Mouse (Mus musculus): ENCODE measurements around the gene Vps8. TPM values are rescaled to one million over a fixed set of nuclear protein-coding genes. Genes with fewer than 3 reads are reported as not detected.

The Vps8 gene
- polyA plus RNA-seq, 1 experiment: 19.4 TPM

DNA sequence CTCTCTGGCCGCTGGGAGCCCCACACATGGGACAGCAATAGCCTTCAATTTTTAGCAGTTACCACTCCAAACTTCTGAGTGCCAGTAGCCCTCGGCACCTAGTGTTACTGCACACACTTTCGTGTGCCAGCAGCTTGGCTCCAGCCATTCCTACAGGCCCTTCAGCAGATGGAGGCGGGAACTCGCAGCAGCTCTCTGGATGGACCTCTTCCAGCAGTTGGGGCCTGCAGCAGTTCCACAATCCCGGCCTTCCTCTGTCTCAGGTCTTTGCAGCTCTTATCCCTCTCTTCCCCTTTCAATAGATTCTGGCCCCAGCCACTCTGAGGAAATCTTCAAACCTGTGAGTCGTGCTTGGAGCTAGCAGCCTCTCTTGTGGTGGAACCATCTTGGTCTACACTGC lies 253.9 kb downstream of the Vps8 start:
- Histone ChIP-seq H3ac (ENCODE audit: control insufficient read depth, insufficient read length) (no peak overlapping the region), H3K27me3 (ENCODE audit: control insufficient read depth, insufficient read depth, insufficient read length) (no peaks in the 10 kb centered on the region), H3K4me3 (no peak overlapping the region), H3K79me2 (ENCODE audit: control insufficient read depth, insufficient read depth) (no peaks in the 10 kb centered on the region), H3K4me2 (ENCODE audit: low read depth) (no peak overlapping the region), H3K36me3 (ENCODE audit: control insufficient read depth, insufficient read depth) (no peaks in the 10 kb centered on the region)
- TF ChIP-seq CEBPB (IDR thresholded peaks at IDR 0.05; ENCODE audit: insufficient read depth, poor library complexity, severe bottlenecking) (no peak), MYOD1 (IDR thresholded peaks at IDR 0.05; ENCODE audit: control insufficient read depth in 1 of 3, insufficient read length in 2 of 3, low read depth in 2 of 3) (no peak), USF1 (IDR thresholded peaks at IDR 0.05; ENCODE audit: low read depth) (no peak), POLR2AphosphoS2 (IDR thresholded peaks at IDR 0.05; ENCODE audit: insufficient read length, low read depth) (no peak), SRF (IDR thresholded peaks at IDR 0.05; ENCODE audit: control insufficient read depth, insufficient read length, low read depth) (no peak), MYOG (IDR thresholded peaks at IDR 0.05; ENCODE audit: control insufficient read depth in 1 of 3, insufficient read depth in 1 of 3, insufficient read length in 2 of 3, low read depth in 2 of 3) (no peak), MAX (IDR thresholded peaks at IDR 0.05; ENCODE audit: low read depth) (no peak), TCF12 (IDR thresholded peaks at IDR 0.05; ENCODE audit: insufficient read depth, poor library complexity, severe bottlenecking) (no peak), TCF3 (IDR thresholded peaks at IDR 0.05; ENCODE audit: insufficient read length, low read depth) (no peak), POLR2A (IDR thresholded peaks at IDR 0.05; ENCODE audit: insufficient read length, low read depth) (no peak), REST (IDR thresholded peaks at IDR 0.05; ENCODE audit: insufficient read depth, insufficient read length) (no peak), E2F4 (IDR thresholded peaks at IDR 0.05; ENCODE audit: insufficient read depth) (no peak)

DNA sequence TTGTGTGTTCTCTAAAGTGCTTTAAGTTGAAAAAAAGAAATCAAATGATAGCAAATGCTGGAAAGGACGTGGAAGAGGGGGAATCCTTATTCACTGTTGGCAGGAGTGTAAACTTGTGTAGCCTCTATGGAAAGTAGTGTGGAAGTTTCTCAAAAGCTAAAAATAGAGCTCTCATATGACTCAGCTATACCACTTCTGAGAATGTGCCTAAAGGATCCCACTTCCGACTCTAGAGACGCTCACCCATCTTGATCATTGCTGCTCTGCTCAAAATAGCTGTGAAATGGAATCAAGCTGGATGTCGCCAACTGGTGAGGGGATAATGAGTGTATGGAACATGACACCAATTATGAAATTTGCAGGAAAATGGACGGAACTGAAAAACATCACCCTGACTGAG lies 264.5 kb downstream of the Vps8 start:
- TF ChIP-seq POLR2A (IDR thresholded peaks at IDR 0.05; ENCODE audit: insufficient read length, low read depth): no peak
- TF ChIP-seq CEBPB (IDR thresholded peaks at IDR 0.05; ENCODE audit: insufficient read depth, poor library complexity, severe bottlenecking): no peak
- TF ChIP-seq TCF12 (IDR thresholded peaks at IDR 0.05; ENCODE audit: insufficient read depth, poor library complexity, severe bottlenecking): no peak
- TF ChIP-seq MYOG (IDR thresholded peaks at IDR 0.05; ENCODE audit: control insufficient read depth in 1 of 3, insufficient read depth in 1 of 3, insufficient read length in 2 of 3, low read depth in 2 of 3): no peak
- no peak for TF ChIP-seq SRF (IDR thresholded peaks at IDR 0.05; ENCODE audit: control insufficient read depth, insufficient read length, low read depth)
- no peak for TF ChIP-seq E2F4 (IDR thresholded peaks at IDR 0.05; ENCODE audit: insufficient read depth)
- no peak for TF ChIP-seq REST (IDR thresholded peaks at IDR 0.05; ENCODE audit: insufficient read depth, insufficient read length)
- Histone ChIP-seq H3K4me2 (ENCODE audit: low read depth) (peak overlapping the region; percentile 2), H3K79me2 (ENCODE audit: control insufficient read depth, insufficient read depth) (no peaks in the 10 kb centered on the region), H3ac (ENCODE audit: control insufficient read depth, insufficient read length) (no peak overlapping the region), H3K4me3 (no peak overlapping the region), H3K27me3 (ENCODE audit: control insufficient read depth, insufficient read depth, insufficient read length) (no peaks in the 10 kb centered on the region), H3K36me3 (ENCODE audit: control insufficient read depth, insufficient read depth) (no peaks in the 10 kb centered on the region)

DNA sequence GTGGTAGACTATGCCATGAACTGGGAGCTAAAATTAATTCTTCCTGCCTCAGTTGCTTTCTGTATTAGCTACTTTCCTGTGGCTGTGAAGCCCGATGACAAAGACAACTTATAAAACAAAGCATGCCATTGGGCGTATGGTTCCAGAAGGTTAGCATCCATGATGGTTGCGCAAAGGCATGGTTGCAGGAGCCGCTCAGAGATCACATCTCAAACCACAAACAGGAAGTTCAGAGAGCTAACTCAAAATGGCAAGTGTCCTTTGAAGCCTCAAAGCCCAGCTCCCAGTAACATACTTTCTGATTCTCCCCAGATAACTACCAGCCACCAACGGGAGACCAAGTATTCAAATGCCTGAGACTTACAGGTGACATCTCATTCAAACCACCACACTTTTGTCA lies 266.2 kb downstream of the Vps8 start:
- Histone ChIP-seq H3K36me3 (ENCODE audit: control insufficient read depth, insufficient read depth) (no peaks in the 10 kb centered on the region), H3K79me2 (ENCODE audit: control insufficient read depth, insufficient read depth) (no peaks in the 10 kb centered on the region), H3K4me3 (no peak overlapping the region), H3K27me3 (ENCODE audit: control insufficient read depth, insufficient read depth, insufficient read length) (no peaks in the 10 kb centered on the region), H3K4me2 (ENCODE audit: low read depth) (no peak overlapping the region), H3ac (ENCODE audit: control insufficient read depth, insufficient read length) (no peak overlapping the region)
- TF ChIP-seq CEBPB (IDR thresholded peaks at IDR 0.05; ENCODE audit: insufficient read depth, poor library complexity, severe bottlenecking) (no peak), POLR2A (IDR thresholded peaks at IDR 0.05; ENCODE audit: insufficient read length, low read depth) (no peak), MAX (IDR thresholded peaks at IDR 0.05; ENCODE audit: low read depth) (no peak), MYOD1 (IDR thresholded peaks at IDR 0.05; ENCODE audit: control insufficient read depth in 1 of 3, insufficient read length in 2 of 3, low read depth in 2 of 3) (no peak), SRF (IDR thresholded peaks at IDR 0.05; ENCODE audit: control insufficient read depth, insufficient read length, low read depth) (no peak), USF1 (IDR thresholded peaks at IDR 0.05; ENCODE audit: low read depth) (no peak), REST (IDR thresholded peaks at IDR 0.05; ENCODE audit: insufficient read depth, insufficient read length) (no peak), E2F4 (IDR thresholded peaks at IDR 0.05; ENCODE audit: insufficient read depth) (no peak), POLR2AphosphoS2 (IDR thresholded peaks at IDR 0.05; ENCODE audit: insufficient read length, low read depth) (no peak), TCF12 (IDR thresholded peaks at IDR 0.05; ENCODE audit: insufficient read depth, poor library complexity, severe bottlenecking) (no peak), MYOG (IDR thresholded peaks at IDR 0.05; ENCODE audit: control insufficient read depth in 1 of 3, insufficient read depth in 1 of 3, insufficient read length in 2 of 3, low read depth in 2 of 3) (no peak), TCF3 (IDR thresholded peaks at IDR 0.05; ENCODE audit: insufficient read length, low read depth) (no peak)

DNA sequence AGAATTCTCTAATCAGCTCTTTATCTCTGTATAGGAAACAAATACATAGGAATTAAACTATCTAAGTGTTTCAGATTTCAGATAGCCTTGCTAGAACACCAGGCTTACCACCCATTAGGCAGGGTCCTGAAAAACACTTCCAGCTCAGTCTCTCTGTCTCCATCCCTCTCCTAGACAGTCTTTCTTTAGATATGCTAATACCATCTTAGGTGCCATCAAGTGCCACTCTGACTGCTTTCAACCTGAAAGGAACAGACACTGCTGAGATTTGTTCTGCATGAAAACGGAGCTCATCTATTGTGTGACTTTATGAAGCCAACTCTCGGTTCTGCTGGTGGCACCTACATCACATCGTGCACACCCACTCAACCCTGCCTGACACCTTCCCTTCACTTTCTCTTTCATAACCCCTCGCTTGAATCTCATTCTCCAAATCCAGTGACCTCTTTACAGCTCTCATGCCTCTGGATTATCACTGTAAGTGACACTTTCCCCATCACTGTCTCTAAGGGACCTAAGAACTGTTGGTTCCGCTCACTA lies 267.4 kb downstream of the Vps8 start:
- TF ChIP-seq CEBPB (IDR thresholded peaks at IDR 0.05; ENCODE audit: insufficient read depth, poor library complexity, severe bottlenecking) (no peak), REST (IDR thresholded peaks at IDR 0.05; ENCODE audit: insufficient read depth, insufficient read length) (no peak), E2F4 (IDR thresholded peaks at IDR 0.05; ENCODE audit: insufficient read depth) (no peak), TCF12 (IDR thresholded peaks at IDR 0.05; ENCODE audit: insufficient read depth, poor library complexity, severe bottlenecking) (no peak), USF1 (IDR thresholded peaks at IDR 0.05; ENCODE audit: low read depth) (no peak), POLR2A (IDR thresholded peaks at IDR 0.05; ENCODE audit: insufficient read length, low read depth) (no peak), MYOG (IDR thresholded peaks at IDR 0.05; ENCODE audit: control insufficient read depth in 1 of 3, insufficient read depth in 1 of 3, insufficient read length in 2 of 3, low read depth in 2 of 3) (no peak), POLR2AphosphoS2 (IDR thresholded peaks at IDR 0.05; ENCODE audit: insufficient read length, low read depth) (no peak), TCF3 (IDR thresholded peaks at IDR 0.05; ENCODE audit: insufficient read length, low read depth) (no peak), MAX (IDR thresholded peaks at IDR 0.05; ENCODE audit: low read depth) (no peak), SRF (IDR thresholded peaks at IDR 0.05; ENCODE audit: control insufficient read depth, insufficient read length, low read depth) (no peak), MYOD1 (IDR thresholded peaks at IDR 0.05; ENCODE audit: control insufficient read depth in 1 of 3, insufficient read length in 2 of 3, low read depth in 2 of 3) (no peak)
- H3K4me3 ChIP-seq: no peak overlapping the region
- H3ac ChIP-seq (ENCODE audit: control insufficient read depth, insufficient read length): no peak overlapping the region
- H3K79me2 ChIP-seq (ENCODE audit: control insufficient read depth, insufficient read depth): no peaks in the 10 kb centered on the region
- H3K4me2 ChIP-seq (ENCODE audit: low read depth): no peak overlapping the region
- no peaks in the 10 kb centered on the region for H3K27me3 ChIP-seq (ENCODE audit: control insufficient read depth, insufficient read depth, insufficient read length)
- H3K36me3 ChIP-seq (ENCODE audit: control insufficient read depth, insufficient read depth): no peaks in the 10 kb centered on the region
